Mouse (Mus musculus) lung, postnatal 0 days (tissue): Measurements from ENCODE around the gene Abcc6. TPM values are rescaled to one million over a fixed set of nuclear protein-coding genes. Genes with fewer than 3 reads are reported as not detected.
"Not testable (repeated sequence)": the region's sequence is repeated elsewhere in the genome, so short reads cannot be mapped to it uniquely, and the experiment has no call there.

Source experiments
- ATAC-seq: fragments of 200-750 bp; cut with Nextera tagmentation; 2 replicates; pipeline ENCODE4 v1.8.0; 2017; ENCODE audit warnings: moderate library complexity
- DNase-seq: peaks from one replicate; pipeline ENCODE4 v3.0.0-alpha.2; 2016; ENCODE audit warnings: low spot score
- H3K27ac ChIP-seq: fragments of 300-500 bp; sonication (generic); 2 replicates; pipeline ENCODE4 v1.5.1; 2014; ENCODE audit warnings: antibody characterized with exemption, mild to moderate bottlenecking, low read length, mixed read lengths
- H3K27me3 ChIP-seq: fragments of 300-500 bp; sonication (generic); replicated peaks from 2 replicates; pipeline ENCODE4 v1.6.1; 2014; ENCODE audit warnings: low read length, mixed read lengths; ENCODE audit not compliant: insufficient read depth
- H3K36me3 ChIP-seq: fragments of 300-500 bp; sonication (generic); 2 replicates; pipeline ENCODE4 v1.6.1; 2014; ENCODE audit warnings: low read length, mixed read lengths; ENCODE audit not compliant: insufficient read depth
- H3K4me1 ChIP-seq: fragments of 300-500 bp; sonication (generic); 2 replicates; pipeline ENCODE4 v1.6.1; 2014; ENCODE audit warnings: antibody characterized with exemption, low read depth, low read length, mixed read lengths; ENCODE audit not compliant: insufficient read depth
- H3K4me2 ChIP-seq: fragments of 300-500 bp; sonication (generic); replicated peaks from 2 replicates; pipeline ENCODE4 v1.6.1; 2014; ENCODE audit warnings: low read depth, mild to moderate bottlenecking, low read length, moderate library complexity, mixed read lengths
- H3K4me3 ChIP-seq: fragments of 300-500 bp; sonication (generic); 2 replicates; pipeline ENCODE4 v1.5.1; 2014; ENCODE audit warnings: low read depth, low read length
- H3K9ac ChIP-seq: fragments of 300-500 bp; sonication (generic); replicated peaks from 2 replicates; pipeline ENCODE4 v1.6.1; 2014; ENCODE audit warnings: low read depth, mild to moderate bottlenecking
- H3K9me3 ChIP-seq: fragments of 300-500 bp; sonication (generic); 2 replicates; pipeline ENCODE4 v1.6.1; 2016; ENCODE audit warnings: low read length, mixed read lengths
- CTCF ChIP-seq: IDR thresholded peaks from 2 replicates; pipeline ENCODE4 v1.5.1; 2016; ENCODE audit warnings: antibody characterized with exemption, mild to moderate bottlenecking
- EP300 ChIP-seq: IDR thresholded peaks from 2 replicates; pipeline ENCODE4 v1.6.1; 2016; ENCODE audit warnings: antibody characterized with exemption, mild to moderate bottlenecking, control low read depth
- WGBS: fragments of 180-500 bp; shearing (Covaris S2); extraction: QIAGEN DNeasy Blood & Tissue Kit; methylation state at CpG from one replicate; pipeline ENCODE4 v1.1.7; 2014; 5-methylcytosine and 5-hydroxymethylcytosine counted together
- polyA plus RNA-seq: library from polyadenylated mRNA; unstranded; fragments of >200 nt; fragmentation: Nextera tagmentation; extraction: Ambion mirVana; gene quantifications from 2 replicates; pipeline ENCODE4 v1.2.1, GENCODE M21; 2015

Abcc6 gene
- polyA plus RNA-seq, 1 experiment from 2014 or later = 0.26 TPM

- ATAC-seq = peak; percentile 55
- 13% methylated on average over 7 of the region's 7 CpGs for WGBS
- TF ChIP-seq CTCF = peak; percentile 88
- no peak for TF ChIP-seq EP300
Observed at GRCm38 (mm10) chr7:45935114-45935513, 95.0 kb downstream of the Abcc6 start.

GRCm38 (mm10) chr7:45933766-45934165 lies 96.3 kb downstream of the Abcc6 start:
- DNase-seq, H3K36me3 ChIP-seq, H3K27ac ChIP-seq, ATAC-seq, H3K9ac ChIP-seq, H3K27me3 ChIP-seq, H3K4me1 ChIP-seq, H3K4me2 ChIP-seq, H3K9me3 ChIP-seq, H3K4me3 ChIP-seq: not testable (repeated sequence)
- WGBS = 79% methylated on average over 12 of the region's 12 CpGs

More at GRCm38 (mm10) chr7:45935114-45935513, 95.0 kb downstream of the Abcc6 start:
- Histone ChIP-seq H3K9ac (no peak overlapping the region), H3K27me3 (no peaks in the 10 kb centered on the region), H3K9me3 (peaks cover 4% of the 10 kb centered on the region; the same call in 1 of the 2 replicates), H3K4me1 (no peaks in the 10 kb centered on the region), H3K27ac (no peak overlapping the region), H3K4me2 (no peak overlapping the region), H3K4me3 (no peak overlapping the region), H3K36me3 (no peaks in the 10 kb centered on the region)
- peak; percentile 67 for DNase-seq

GRCm38 (mm10) chr7:45929688-45930087 lies 100.4 kb downstream of the Abcc6 start:
- WGBS = 97% methylated on average over 1 of the region's 1 CpGs
- Histone ChIP-seq H3K9me3 (peaks cover 4% of the 10 kb centered on the region; the same call in 1 of the 2 replicates), H3K27ac (no peak overlapping the region), H3K4me1 (no peaks in the 10 kb centered on the region), H3K4me2 (no peak overlapping the region), H3K4me3 (no peak overlapping the region), H3K9ac (no peak overlapping the region), H3K36me3 (no peaks in the 10 kb centered on the region), H3K27me3 (no peaks in the 10 kb centered on the region)
- TF ChIP-seq EP300 (no peak), CTCF (peak; percentile 35)
- DNase-seq (no peak), ATAC-seq (no peak)

- no peaks in the 10 kb centered on the region for H3K4me1 ChIP-seq
- no peak overlapping the region for H3K27ac ChIP-seq
- WGBS = 30% methylated on average over 19 of the region's 23 CpGs
- H3K9me3 ChIP-seq = peaks cover 4% of the 10 kb centered on the region; the same call in 1 of the 2 replicates
- H3K4me2 ChIP-seq = no peak overlapping the region
- H3K4me3 ChIP-seq = no peak overlapping the region
- no peaks in the 10 kb centered on the region for H3K36me3 ChIP-seq
- TF ChIP-seq EP300 (no peak), CTCF (no peak)
- no peak overlapping the region for H3K9ac ChIP-seq
- no peaks in the 10 kb centered on the region for H3K27me3 ChIP-seq
- DNase-seq (no peak), ATAC-seq (no peak)
Observed at GRCm38 (mm10) chr7:45928626-45929295, 101.3 kb downstream of the Abcc6 start.

- peak overlapping the region; percentile 93; the same call in 1 of the 2 replicates for H3K27ac ChIP-seq
- H3K4me1 ChIP-seq = peaks cover 17% of the 10 kb centered on the region; the same call in 1 of the 2 replicates
- peak overlapping the region; percentile 44 for H3K4me3 ChIP-seq
- no peaks in the 10 kb centered on the region for H3K36me3 ChIP-seq
- H3K27me3 ChIP-seq = no peaks in the 10 kb centered on the region
- peak overlapping the region; percentile 20; the same call in 1 of the 2 replicates for H3K9ac ChIP-seq
- peak; percentile 41 for DNase-seq
- peak; percentile 61 for TF ChIP-seq CTCF
- TF ChIP-seq EP300 = no peak
- ATAC-seq = no peak
- H3K9me3 ChIP-seq = no peaks in the 10 kb centered on the region
- peak overlapping the region; percentile 58 for H3K4me2 ChIP-seq
- WGBS = 25% methylated on average over 14 of the region's 14 CpGs
Observed at GRCm38 (mm10) chr7:45924429-45924816, 105.7 kb downstream of the Abcc6 start.

GRCm38 (mm10) chr7:45923762-45924428 lies 106.2 kb downstream of the Abcc6 start, which contains the start of gene Ccdc114:
Gene Ccdc114, plus strand, starts transcription at chr7:45924072.
- TF ChIP-seq EP300 (no peak), CTCF (no peak)
- Histone ChIP-seq H3K27me3 (no peaks in the 10 kb centered on the region), H3K4me2 (peak within 1 kb of the TSS; percentile 58), H3K9me3 (no peaks in the 10 kb centered on the region), H3K4me3 (peak within 1 kb of the TSS; percentile 44), H3K27ac (peak within 1 kb of the TSS; percentile 93), H3K4me1 (peaks cover 17% of the 10 kb centered on the region; the same call in 1 of the 2 replicates), H3K9ac (peak within 1 kb of the TSS; percentile 23; the same call in 1 of the 2 replicates), H3K36me3 (no peaks in the 10 kb centered on the region)
- 7% methylated on average over 24 of the region's 24 CpGs for WGBS
- DNase-seq (peak; percentile 95), ATAC-seq (peak; percentile 78)
